Mouse (Mus musculus) MEL (cell line): ENCODE data around the gene Pole.

Experiments
- CHD1 ChIP-seq: IDR thresholded peaks from 2 replicates; pipeline ENCODE4 v1.6.1; 2012; ENCODE audit warnings: low read depth, mild to moderate bottlenecking, inconsistent platforms, low read length, improper control_type of control experiment
- CTCF ChIP-seq, 3 experiments: IDR thresholded peaks in 2 of 3; conservative IDR thresholded peaks in 1 of 3; 2 replicates each; pipeline ENCODE4 v1.5.1; 2011 to 2012; ENCODE audit warnings: low read length in 3 of 3, low read depth in 2 of 3, mild to moderate bottlenecking in 2 of 3, improper control_type of control experiment in 1 of 3, inconsistent platforms in 1 of 3, mixed read lengths in 1 of 3, moderate library complexity in 1 of 3; ENCODE audit not compliant: control insufficient read depth in 1 of 3, insufficient read depth in 1 of 3, poor library complexity in 1 of 3, severe bottlenecking in 1 of 3
- MAX ChIP-seq: IDR thresholded peaks from 2 replicates; pipeline ENCODE4 v1.6.1; 2011; ENCODE audit warnings: low read length, improper control_type of control experiment
- POLR2AphosphoS2 ChIP-seq: IDR thresholded peaks from 2 replicates; pipeline ENCODE4 v1.6.1; 2011; ENCODE audit warnings: low read length, improper control_type of control experiment
- RCOR1 ChIP-seq: IDR thresholded peaks from 2 replicates; pipeline ENCODE4 v1.6.1; 2012; ENCODE audit warnings: low read depth, mild to moderate bottlenecking, inconsistent platforms, low read length, improper control_type of control experiment
- TBP ChIP-seq: IDR thresholded peaks from 2 replicates; pipeline ENCODE4 v1.8.0; 2011; ENCODE audit warnings: low read depth, low read length, improper control_type of control experiment
- TCF12 ChIP-seq: IDR thresholded peaks from 2 replicates; pipeline ENCODE4 v1.6.1; 2014; ENCODE audit warnings: low read depth, mild to moderate bottlenecking, inconsistent platforms, low read length, improper control_type of control experiment, moderate library complexity

DNA sequence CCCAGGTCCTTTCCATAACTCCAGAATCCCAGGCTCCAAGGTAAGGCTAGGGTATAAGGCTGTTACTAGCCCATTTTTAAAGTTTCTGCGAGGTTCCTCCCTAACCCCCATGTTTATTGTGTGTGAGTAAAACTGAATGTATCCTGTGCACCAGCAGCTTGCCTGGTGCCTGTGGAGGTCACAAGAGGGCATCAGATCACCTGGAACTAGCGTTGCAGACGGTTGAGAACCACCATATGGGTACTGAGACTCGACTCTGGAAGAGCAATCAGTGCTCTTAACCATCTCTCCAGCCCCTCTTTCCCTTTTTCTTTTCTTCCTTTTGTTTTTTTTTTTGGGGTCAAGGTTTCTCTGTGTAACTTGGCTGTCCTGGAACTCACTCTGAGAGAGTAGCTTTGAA, 93.7 kb downstream of the Pole start:
- TF ChIP-seq TCF12 (no peak), POLR2AphosphoS2 (no peak), MAX (no peak), CHD1 (no peak), RCOR1 (no peak), CTCF (IDR thresholded peaks at IDR 0.05 in 2 of 3, conservative IDR thresholded peaks at IDR 0.05 in 1 of 3; ENCODE audit: control insufficient read depth in 1 of 3, insufficient read depth in 1 of 3, low read depth in 2 of 3, low read length in 3 of 3, poor library complexity in 1 of 3, severe bottlenecking in 1 of 3) (no peak), TBP (no peak)
